Mouse (Mus musculus) E14TG2a.4 (cell line): ENCODE data around the gene Nxpe2.

Source experiments
- CTCF ChIP-seq: conservative IDR thresholded peaks from 2 replicates; pipeline ENCODE4 v1.5.1; 2014; ENCODE audit warnings: low read length
- POU5F1 ChIP-seq: IDR thresholded peaks from 2 replicates; pipeline ENCODE4 v1.6.1; 2014; ENCODE audit warnings: low read length, borderline replicate concordance

DNA sequence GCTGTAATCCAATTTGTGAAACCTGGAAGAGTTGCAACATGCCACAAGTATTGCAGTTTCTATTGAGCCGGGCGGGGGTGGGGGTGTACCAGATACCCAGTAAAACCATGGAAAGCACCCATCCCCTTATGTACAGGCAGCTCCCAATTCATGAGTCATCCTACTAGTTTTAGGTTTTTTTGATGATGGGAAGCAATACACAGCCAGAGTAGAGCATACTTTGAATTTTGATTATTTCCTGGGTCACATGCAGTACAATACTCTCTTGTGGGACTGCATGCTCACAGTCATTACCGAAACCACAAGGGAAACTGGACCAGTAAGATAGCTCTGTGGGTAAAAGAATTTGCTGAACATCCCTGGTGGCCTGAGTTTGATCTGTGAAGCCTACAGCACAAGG is 3.8 kb upstream of the Nxpe2 start:
- no peak for TF ChIP-seq CTCF
- no peak for TF ChIP-seq POU5F1
